Mouse (Mus musculus) left cerebral cortex, postnatal 14 days (tissue): ENCODE results near the gene Psmc5. TPM values are rescaled to one million over a fixed set of nuclear protein-coding genes. Genes with fewer than 3 reads are reported as not detected.
"Not testable (repeated sequence)": the region's sequence is repeated elsewhere in the genome, so short reads cannot be mapped to it uniquely, and the experiment has no call there.

Experiments used
- DNase-seq, 2 experiments: peaks; one replicate each; pipeline ENCODE4 v3.0.0; 2021 to 2022; ENCODE audit warnings: low spot score in 2 of 2, mixed read lengths in 1 of 2
- intact Hi-C: fragments of 180-260 bp; cut with DNase I; formaldehyde crosslinking; loops from one replicate; pipeline ENCODE4 v1.15.1; 2025
- long read RNA-seq, 2 experiments: library from polyadenylated mRNA; stranded (forward); transcript quantifications; one replicate each; pipeline ENCODE4 v2.0.0; 2021
- total RNA-seq, 2 experiments: library from RNA; stranded (reverse); gene quantifications; 2 replicates each; pipeline ENCODE4 v1.2.3; 2021

Psmc5 gene
- 100 to 1,000 TPM; 145 TPM for total RNA-seq
- long read RNA-seq, experiment 1, transcript Psmc5-201 (11 exons, 1,316 nt), result major isoform, 263 of 282 reads
- long read RNA-seq, experiment 1, partial matches to known transcripts, result 8 of 282 reads
- long read RNA-seq, experiment 1, other reads (novel, unspliced or antisense), result 8 of 282 reads
- long read RNA-seq, experiment 2, transcript Psmc5-201 (11 exons, 1,316 nt), result major isoform, 231 of 253 reads
- long read RNA-seq, experiment 2, partial matches to known transcripts, result 12 of 253 reads
- long read RNA-seq, experiment 2, other reads (novel, unspliced or antisense), result 9 of 253 reads

DNA sequence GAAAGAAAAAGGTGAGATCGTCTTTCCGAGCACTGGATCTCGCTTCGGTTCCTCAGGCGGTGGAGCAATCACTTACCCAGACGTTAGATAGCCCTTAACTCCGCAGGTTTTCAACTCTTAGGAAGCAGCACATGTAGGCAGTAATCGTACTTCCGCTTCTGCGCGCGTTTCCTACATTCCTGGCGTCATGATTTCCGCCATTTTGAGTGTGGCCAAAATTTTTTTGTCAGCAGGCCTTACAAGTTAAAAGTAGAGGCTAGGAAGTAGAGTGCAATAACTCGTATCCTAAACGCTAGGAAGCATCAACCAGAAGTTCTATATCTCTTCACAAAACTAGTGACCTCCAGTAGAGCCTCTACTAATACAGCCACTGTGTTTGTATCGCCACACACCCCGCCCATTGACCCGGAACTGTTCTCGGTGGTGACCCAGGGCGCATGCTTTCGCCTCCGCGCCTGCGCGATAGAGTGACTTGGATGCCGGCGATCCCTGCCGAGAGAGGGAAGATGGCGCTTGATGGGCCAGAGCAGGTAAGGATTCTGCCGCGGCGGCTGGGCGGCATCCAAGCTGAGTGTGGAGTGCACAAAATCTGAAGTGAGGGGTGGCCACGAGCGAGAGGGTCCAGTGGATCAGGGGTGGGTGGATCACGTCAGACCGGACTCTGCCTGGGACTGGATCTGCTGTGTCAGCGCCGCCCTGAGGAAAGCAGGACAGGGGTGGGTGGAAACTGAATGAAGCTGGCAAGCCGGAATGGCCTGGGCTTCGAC, at the start of gene Psmc5, which contains the start of gene Ftsj3:
Gene Psmc5 (plus strand): TSS at position 470 of the 767 bp plus-strand sequence.
Gene Ftsj3 (minus strand): TSS at position 395 of the 767 bp plus-strand sequence.
- DNase-seq, result peak; percentile 98
- intact Hi-C loops, result loop anchor here (2.0 to 10.0 kb wide), 3 partner anchors 39 to 529 kb away; partner anchors contain the start of genes Ccdc47, Cep95, Ddx42 and Ddx5

DNA sequence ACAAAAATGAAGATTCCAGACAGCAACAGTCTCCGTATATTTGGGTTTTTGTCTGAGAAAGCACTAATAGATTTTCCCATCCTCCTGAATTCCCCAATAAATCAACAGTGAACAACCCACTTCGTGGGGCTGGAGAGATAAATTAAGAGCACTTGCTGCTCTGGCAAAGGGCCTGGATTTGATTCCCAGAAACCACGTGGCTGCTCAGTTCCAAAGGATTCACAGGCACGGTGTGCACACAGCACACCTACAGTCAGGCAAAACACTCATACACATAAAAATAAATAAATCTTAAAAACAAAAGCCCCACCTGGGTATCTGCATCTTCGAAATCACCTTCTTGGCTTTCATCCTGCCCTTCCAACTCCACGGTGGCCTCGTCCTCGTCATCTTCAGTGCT, 43.2 kb upstream of the Psmc5 start:
- no peak for DNase-seq
- intact Hi-C loops, result no loop called here

DNA sequence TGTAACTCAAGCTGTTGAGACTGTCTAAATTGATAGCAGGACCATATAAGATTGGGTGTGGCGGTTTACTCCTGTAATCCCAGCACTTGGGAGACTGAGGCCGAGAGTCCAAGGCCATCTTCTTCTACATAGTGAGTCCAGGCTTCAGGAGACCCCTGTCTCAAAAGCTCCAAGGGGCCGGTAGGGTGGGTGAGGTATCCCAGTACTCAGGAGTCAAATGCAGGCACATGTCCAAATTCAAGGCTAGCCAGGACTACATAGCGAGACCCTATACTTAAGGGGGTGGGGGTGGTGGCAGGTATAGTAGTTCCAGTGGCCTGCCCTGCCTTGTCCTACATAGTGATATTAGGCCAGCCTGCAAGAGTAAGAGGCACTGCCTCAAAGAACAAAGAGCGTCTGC, 41.1 kb upstream of the Psmc5 start:
- intact Hi-C loops, result loop anchor here (5.0 kb wide), 1 partner anchor 42 kb away; the partner anchor contains the start of genes Ftsj3 and Psmc5
- no peak for DNase-seq

DNA sequence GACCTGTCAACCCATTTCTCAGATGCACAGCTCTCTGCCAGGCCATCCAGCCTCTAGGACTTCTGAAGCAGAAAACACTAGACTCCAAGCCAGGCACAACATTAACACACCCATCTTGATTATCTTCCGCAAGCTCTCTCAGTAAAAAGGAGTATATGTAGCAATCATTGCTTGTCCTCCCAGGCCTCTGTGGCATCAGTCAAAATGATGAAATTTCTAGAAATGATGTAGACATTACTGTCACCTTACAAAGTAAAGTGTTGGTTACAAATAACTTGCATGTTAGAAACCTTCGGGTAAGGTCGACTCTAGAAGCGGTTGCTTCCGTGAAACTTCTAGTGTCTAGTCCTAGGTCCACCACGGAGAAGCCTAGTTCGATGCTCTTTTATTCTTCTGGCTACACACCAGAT, 40.5 kb upstream of the Psmc5 start:
- intact Hi-C loops, result loop anchor here (5.0 kb wide), 1 partner anchor 42 kb away; the partner anchor contains the start of genes Ftsj3 and Psmc5

DNA sequence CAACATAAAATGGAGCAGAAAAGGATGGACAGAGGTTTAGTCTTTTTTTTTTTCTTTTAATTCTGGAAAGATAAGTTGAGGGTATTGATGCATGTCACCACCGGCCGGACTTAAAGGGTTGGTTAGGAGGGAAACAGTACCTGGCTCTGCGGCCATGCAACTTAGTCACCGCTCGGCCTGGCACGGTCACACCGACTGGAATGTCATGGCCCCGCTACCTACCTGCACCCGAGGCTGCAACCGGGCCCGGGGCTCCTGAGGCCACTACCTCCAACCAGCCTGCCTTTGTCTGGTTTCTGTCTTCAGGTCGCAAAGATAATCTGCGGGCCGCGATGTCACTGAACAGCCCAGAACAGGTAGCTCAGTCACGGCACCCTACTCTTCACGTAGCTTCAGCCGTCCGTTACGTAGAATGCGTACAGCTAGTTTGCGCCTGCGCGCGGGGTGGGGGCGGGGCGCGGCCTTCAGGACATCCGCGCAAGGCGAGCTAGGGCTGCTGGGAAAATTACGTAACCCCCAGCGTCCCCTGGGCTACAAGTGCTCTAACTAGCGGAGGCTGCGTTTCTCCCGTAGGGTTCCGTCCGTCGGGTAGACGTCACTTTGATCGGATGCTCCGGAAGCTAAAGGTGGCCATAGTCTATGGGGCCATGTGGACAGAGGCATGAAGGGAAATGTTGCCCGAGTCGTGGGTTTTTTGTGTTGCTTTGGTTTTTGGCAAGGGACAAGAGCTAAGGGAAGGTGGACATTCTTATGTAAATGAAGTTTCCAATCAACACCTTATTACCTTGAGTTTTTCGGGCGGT, 39.8 kb upstream of the Psmc5 start, which contains the start of gene Ccdc47:
Gene Ccdc47 (minus strand): TSS at position 418 of the 803 bp plus-strand sequence.
- intact Hi-C loops, result loop anchor here (5.0 kb wide), 1 partner anchor 41 kb away; the partner anchor contains the start of genes Ftsj3 and Psmc5

More for the DNA sequence above, 40.5 kb upstream of the Psmc5 start:
- DNase-seq, result no peak

DNA sequence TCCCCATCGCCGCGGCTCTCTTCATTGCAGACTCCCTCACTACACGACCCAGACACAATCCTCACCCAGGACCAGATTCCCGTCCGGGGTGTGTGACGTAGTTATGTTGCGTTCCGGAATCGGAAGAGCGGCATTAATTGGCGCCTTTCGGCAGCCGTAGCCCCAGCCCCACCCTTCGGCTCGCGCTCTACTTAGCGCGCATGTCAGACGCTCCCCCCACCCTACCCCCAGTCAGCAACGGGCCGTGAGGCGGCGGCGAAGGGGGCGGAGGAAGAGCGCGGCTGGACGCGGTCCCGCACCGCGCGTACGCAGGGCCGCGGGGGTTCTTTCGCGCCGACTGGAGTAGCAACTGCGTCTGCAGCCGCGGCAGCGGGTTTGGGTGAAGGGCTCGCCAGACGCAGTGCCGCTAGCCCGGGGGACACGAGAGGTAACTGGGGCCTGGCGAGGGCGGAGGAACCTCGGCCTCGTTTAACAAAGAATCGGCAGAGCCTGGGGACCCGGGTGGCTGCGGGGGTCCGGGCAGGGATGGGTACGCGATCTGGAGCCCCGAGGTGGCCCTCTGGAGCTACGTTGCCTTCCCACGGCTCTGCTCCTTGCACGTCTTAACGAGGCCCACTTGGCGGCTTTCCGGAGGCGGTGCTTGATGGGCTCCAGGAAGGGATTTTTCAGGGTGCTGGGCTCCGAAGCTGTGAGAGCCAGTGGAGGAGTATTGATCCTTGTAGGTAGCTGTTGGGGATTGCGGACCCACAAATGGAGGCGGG, 39.0 kb upstream of the Psmc5 start, which contains the start of gene Ddx42:
Gene Ddx42 (plus strand): TSS at position 197 of the 761 bp plus-strand sequence.
- intact Hi-C loops, result loop anchor here (5.0 kb wide), 1 partner anchor 40 kb away; the partner anchor contains the start of genes Ftsj3 and Psmc5
- DNase-seq, result peak; percentile 93 to 95

More for the DNA sequence above, 39.8 kb upstream of the Psmc5 start, which contains the start of gene Ccdc47:
- peak; percentile 98 to 99 for DNase-seq

DNA sequence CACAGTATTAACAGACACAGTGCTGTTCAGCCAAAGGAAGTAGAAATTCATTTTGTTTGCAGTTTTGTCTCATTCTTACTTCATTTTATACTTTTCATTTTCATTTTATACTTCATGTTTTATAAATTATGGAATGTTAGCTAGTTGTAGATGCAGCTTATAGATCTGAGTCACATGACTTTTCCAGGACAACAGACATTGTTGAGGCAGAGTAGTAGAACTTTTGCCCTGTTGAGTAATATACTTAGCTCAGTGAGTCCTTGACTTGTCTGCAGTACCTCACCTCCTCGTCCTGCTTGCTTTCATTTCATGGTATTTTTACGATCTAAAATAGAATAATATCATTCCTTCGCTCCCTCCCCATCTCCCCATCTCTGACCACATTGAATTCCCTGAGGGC, 35.4 kb upstream of the Psmc5 start:
- intact Hi-C loops, result no loop called here
- DNase-seq, result no peak

DNA sequence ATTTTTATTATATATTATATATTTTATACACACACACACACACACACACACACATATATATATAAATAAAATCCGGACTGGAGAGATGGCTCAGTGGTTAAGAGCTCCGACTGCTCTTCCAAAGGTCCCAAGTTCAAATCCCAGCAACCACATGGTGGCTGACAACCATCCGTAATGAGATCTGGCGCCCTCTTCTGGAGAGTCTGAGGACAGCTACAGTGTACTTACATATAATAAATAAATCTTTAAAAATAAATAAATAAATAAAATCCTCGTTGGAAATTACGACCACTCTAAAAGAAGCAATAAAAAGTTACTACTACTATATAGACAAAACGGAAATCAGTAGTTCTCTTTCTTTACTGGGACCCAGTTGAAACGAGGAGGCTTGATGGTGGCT, 22.0 kb upstream of the Psmc5 start:
- DNase-seq, intact Hi-C loops: not testable (repeated sequence)

DNA sequence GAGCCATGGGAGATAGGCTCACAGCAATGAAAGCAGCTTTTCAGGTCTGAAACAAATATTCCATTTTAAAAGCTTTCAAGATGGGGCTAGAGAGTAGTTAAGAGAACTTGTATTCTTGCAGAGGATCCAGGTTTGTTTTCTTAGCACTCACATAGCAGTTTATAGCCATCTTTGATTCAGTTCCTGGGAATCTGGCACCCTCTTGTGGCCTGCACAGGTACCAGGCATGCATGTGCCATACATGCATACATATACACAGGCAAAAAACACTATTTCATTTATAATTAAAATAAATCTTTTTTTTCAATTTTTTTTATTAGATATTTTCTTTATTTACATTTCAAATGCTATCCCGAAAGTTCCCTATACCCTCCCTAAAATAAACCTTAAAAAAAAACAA, 9.1 kb upstream of the Psmc5 start:
- DNase-seq, result no peak
- intact Hi-C loops, result no loop called here

DNA sequence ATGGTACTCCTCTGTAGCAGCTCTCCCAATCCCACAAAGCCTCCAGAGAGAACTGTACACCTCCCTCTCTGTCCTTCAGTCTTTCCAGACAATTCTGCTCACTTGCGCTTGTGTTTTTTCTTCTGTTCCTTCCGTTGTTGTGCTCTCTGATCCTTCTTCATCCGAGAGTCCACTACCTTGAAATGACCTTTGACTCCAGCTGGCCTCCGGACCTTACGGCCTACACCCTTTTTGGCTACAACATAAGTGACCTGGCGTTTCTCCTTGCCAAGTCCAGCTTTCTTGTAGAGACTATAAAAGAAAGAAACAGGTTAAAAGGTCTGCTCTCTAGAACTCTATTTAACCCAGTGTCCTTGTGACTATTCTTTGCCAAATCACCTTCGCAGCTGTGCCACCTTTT, 6.6 kb upstream of the Psmc5 start:
- intact Hi-C loops, result no loop called here
- DNase-seq, result no peak

DNA sequence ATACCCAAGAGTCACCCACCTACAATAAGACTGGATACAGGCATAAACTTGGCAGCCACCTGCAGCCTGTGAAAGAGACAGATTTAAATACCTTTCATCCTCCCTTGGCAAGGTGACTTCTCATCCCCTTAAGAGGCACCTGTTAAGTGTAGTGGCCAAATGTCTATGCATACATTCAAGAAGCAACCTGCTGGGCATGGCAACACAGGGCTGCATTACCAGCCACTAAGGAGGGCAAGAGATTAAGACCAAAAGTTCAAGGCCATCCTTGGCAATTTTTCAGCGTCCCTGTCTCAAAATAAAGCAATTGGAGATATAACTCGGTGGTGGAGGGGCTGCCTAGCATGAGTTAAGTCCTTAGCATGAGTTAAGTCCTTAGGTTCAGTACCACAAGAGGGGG, 1.2 kb upstream of the Psmc5 start:
- intact Hi-C loops, result loop anchor here (5.0 to 10.0 kb wide), 2 partner anchors 37 to 530 kb away; partner anchors contain the start of genes Ccdc47, Cep95, Ddx42 and Ddx5

DNA sequence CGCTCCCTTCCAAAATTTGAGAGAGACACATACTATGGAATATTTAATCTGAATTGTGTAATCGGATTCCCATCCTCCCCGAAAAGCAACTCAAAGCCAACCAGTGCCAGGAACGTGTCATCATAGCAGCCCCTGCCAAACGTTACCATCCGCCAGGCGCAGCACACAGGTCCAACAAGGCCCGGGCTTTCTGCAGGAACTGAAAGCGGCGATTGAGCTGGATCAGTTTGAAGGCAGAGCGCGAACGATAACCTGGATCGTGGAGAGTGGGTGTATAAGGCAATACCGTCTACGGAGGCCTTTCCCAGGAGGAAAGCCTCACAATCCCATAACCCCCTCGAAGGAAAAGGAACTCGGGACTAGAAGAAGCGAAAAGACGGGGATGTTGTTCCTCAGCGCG, 780 bp upstream of the Psmc5 start:
- intact Hi-C loops, result loop anchor here (5.0 to 10.0 kb wide), 2 partner anchors 38 to 530 kb away; partner anchors contain the start of genes Ccdc47, Cep95, Ddx42 and Ddx5
- no peak for DNase-seq

More for the DNA sequence above, 1.2 kb upstream of the Psmc5 start:
- DNase-seq, result no peak

DNA sequence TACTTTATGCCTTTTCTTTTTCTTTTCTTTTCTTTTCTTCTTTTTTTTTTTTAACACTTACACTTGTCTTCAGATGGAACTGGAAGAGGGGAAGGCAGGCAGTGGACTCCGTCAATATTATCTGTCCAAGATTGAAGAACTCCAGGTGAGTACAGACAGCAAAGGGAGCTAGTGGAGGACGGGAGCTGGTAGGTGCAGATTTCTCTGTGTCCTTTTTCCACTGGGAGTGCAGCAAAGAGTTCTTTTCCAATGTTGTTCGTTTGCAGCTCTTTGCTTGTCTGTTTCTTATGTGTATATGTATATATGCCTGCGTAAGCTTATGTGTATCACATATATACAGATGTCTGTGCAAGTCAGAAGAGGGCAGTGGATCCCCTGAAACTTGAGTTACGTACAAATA, 821 bp downstream of the Psmc5 start:
- intact Hi-C loops, result loop anchor here (2.0 to 10.0 kb wide), 3 partner anchors 39 to 528 kb away; partner anchors contain the start of genes Ccdc47, Cep95, Ddx42 and Ddx5
- no peak for DNase-seq

DNA sequence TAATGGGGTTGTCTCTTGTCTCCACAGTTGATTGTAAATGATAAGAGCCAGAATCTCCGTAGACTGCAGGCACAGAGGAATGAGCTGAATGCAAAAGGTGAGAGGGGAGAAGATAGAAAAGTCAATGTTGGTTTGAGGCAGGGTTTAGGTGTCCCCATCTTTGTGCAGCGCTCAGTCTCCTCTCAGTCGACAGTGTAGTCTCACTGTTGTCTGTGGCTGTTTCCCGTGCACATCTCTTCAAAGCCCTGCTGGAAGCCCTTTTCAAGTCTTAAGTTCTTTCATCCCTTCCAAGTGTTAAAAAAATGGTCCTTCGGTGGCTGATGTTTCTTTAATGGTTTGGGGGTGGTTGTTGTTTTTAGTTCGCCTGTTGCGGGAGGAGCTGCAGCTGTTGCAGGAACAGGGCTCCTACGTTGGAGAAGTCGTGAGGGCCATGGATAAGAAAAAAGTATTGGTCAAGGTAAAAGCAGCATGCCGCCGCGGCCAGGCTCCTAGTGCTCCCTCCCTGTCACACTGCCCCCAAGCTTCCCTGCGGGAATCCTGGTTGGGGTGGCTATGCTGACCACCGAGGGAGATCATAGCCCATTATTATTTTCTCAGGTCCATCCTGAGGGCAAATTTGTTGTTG, 5.0 kb downstream of the Psmc5 start:
- no peak for DNase-seq
- intact Hi-C loops, result no loop called here

DNA sequence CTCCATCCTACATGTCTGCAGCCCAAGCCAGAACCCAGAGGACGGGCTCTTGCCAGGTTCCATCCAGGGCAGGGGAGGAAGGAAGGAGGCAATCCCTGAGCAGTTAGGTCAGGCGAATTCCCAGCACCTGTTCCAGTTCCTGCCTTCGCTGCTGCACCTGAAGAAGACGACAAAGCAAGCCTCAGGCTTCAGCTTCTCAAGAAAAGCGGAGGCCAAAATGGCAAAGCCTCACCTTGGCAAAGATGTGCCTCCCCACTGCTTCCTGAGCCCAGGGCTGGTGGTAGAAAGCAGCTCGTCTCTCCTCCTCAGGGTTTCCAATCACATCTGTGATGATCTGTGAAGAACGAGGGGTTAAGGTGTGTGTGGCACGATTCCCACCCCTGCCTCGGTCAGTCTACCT, 8.0 kb downstream of the Psmc5 start:
- DNase-seq, result no peak
- intact Hi-C loops, result no loop called here

DNA sequence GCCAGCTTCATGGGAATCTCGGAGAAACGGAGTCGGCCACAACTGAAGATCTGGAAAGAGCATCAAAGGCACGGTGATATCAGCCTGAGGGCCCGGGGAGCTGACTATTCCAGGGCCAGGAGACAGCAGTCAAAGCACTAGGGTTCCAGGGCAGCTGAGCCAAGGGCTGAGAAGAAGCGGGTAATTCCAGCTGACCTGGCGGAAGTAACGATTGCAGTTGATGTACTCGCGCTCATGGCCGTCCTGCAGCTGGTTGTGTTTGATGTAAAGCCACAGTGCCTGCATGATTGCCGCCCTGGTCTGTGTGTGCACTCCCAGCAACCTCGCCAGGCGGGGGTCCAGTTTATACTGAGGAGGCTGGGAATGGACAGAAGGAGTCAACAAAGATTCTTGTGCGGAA, 9.0 kb downstream of the Psmc5 start:
- intact Hi-C loops, result no loop called here
- DNase-seq, result no peak

DNA sequence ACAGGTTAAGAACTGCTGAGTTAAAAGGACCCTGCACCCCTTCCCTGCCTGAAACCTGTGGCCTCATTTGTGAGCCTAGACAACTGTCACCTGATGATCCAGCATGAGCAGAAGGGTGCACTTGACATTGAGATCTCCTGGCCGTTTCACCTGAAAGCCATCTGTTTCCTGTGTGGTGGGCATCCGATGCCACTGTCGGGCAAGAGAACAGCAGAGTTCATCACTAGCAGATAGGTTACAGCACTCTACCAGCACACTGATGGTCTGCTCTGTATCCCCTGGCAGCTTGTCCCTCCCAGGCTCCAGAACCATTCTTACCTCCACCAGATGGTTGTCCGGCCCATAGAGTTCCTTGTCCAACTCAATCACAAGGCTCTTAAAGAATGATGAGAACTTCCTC, 9.6 kb downstream of the Psmc5 start:
- intact Hi-C loops, result no loop called here
- DNase-seq, result no peak

DNA sequence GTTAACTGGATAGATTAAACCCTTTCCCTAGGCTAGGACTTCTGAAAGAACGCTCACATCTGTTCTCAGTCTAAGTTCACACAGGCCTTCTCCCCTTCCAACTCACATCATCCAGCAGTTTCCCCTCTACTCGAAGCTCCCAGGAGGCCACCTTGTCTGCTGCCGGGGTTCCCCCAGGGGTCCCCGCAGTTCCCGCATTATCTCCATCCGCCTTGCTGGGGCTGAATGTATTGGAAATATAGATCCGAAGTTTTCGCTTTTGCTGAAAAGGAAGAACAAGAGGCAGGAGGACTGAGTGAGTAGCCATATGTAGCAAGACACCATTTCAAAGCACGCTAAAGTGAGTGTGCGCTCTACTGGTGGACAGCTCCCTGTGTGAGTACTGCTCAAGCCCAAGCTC, 10.5 kb downstream of the Psmc5 start:
- DNase-seq, result no peak
- intact Hi-C loops, result no loop called here
